ENCODE assay signal across 28 mouse cellular contexts in genomic region chr17:55416519-55416918, GRCm38 (mm10). TPM values are rescaled to one million over a fixed set of nuclear protein-coding genes. Genes with fewer than 3 reads are reported as not detected.
A peak's percentile ranks its signal among the peaks of the same experiment; 100 is the strongest.
DNase-seq lines count a peak whose midpoint lies in the region; ATAC-seq and TF ChIP-seq lines count a peak whose summit lies in the region.
"Had no signal": no experiment of that assay in that cellular context is flagged by ENCODE, and none has a peak within 500 bp of the region (broad histone marks: within the 10 kb centered on the region; RNA-seq: fewer than 3 reads in every experiment).

No protein-coding gene starts in this region.

- no peaks in the 10 kb centered on the region for H3K27me3 ChIP-seq in CH12.LX (replicated peaks)
- H3K27me3 ChIP-seq: embryonic facial prominence, embryonic 13.5 days; embryonic facial prominence, embryonic 15.5 days; forebrain, embryonic 12.5 days; Patski had no signal

- H3K9me3 ChIP-seq in CH12.LX (replicated peaks; ENCODE audit: low read length) = no peaks in the 10 kb centered on the region
- H3K9me3 ChIP-seq: embryonic facial prominence, embryonic 13.5 days; embryonic facial prominence, embryonic 15.5 days; forebrain, embryonic 10.5 days; forebrain, embryonic 12.5 days had no signal

- no peaks in the 10 kb centered on the region for H3K79me2 ChIP-seq in CH12.LX (replicated peaks; ENCODE audit: control insufficient read depth, extremely low read depth, insufficient read depth, poor library complexity, severe bottlenecking)

- H3K27ac ChIP-seq in CH12.LX (ENCODE audit: insufficient read depth, low read depth) = no peak overlapping the region
- H3K27ac ChIP-seq: embryonic facial prominence, embryonic 13.5 days; embryonic facial prominence, embryonic 15.5 days; forebrain, embryonic 10.5 days; forebrain, embryonic 12.5 days had no signal

- H3K4me3 ChIP-seq in CH12.LX (replicated peaks in 1 of 3; ENCODE audit: low read depth in 2 of 3, low read length in 2 of 3, poor library complexity in 1 of 3) = no peak overlapping the region
- H3K4me3 ChIP-seq: embryonic facial prominence, embryonic 13.5 days; embryonic facial prominence, embryonic 15.5 days; erythroblast, embryonic 14.5 days; forebrain, embryonic 10.5 days; forebrain, embryonic 12.5 days had no signal

- TF ChIP-seq RAD21 in CH12.LX (IDR thresholded peaks at IDR 0.05; ENCODE audit: low read depth, low read length) = no peak

- TF ChIP-seq CTCF in CH12.LX (conservative IDR thresholded peaks at IDR 0.05 in 1 of 2, IDR thresholded peaks at IDR 0.05 in 1 of 2; ENCODE audit: low read depth in 2 of 2, low read length in 2 of 2) = no peak

- TF ChIP-seq POLR2A in CH12.LX (IDR thresholded peaks at IDR 0.05; ENCODE audit: low read depth, low read length) = no peak

- H3K36me3 ChIP-seq in CH12.LX (replicated peaks in 1 of 2; ENCODE audit: control insufficient read depth in 1 of 2, insufficient read depth in 1 of 2, low read length in 1 of 2) = no peaks in the 10 kb centered on the region
- H3K36me3 ChIP-seq: embryonic facial prominence, embryonic 13.5 days; embryonic facial prominence, embryonic 15.5 days; forebrain, embryonic 10.5 days; forebrain, embryonic 12.5 days had no signal

- H3K4me1 ChIP-seq in CH12.LX (ENCODE audit: control insufficient read depth in 1 of 2, insufficient read depth in 2 of 2) = peaks cover 0 to 6% of the 10 kb centered on the region in 2 experiments; a peak in 1 of 4 replicates
- H3K4me1 ChIP-seq: embryonic facial prominence, embryonic 13.5 days; embryonic facial prominence, embryonic 15.5 days; forebrain, embryonic 10.5 days; forebrain, embryonic 12.5 days had no signal

- peak; percentile 65 for ATAC-seq in frontal cortex, adult (ENCODE audit: low TSS enrichment)
- ATAC-seq: activated CD4-positive, CD25-positive, alpha-beta regulatory T cell, adult 4 months; CD4-positive, CD25-positive, alpha-beta regulatory T cell, adult 4 months; forebrain, embryonic 14.5 days; forebrain, embryonic 16.5 days; Patski had no signal

- dilution Hi-C loops in CH12.LX (cut with MboI; ENCODE audit: extremely low pct_ligation_motif_present, extremely low pct_unique_long_range_greater_than_20kb, low sequenced_read_pairs) = no loop called here

- no peak for DNase-seq in frontal cortex, postnatal 14 days (ENCODE audit: low spot score in 2 of 2)
- DNase-seq in CH12.LX (ENCODE audit: extremely low read depth) = peak; percentile 13
- peak; percentile 4 for DNase-seq in brain, adult 2 months (ENCODE audit: low read depth, low spot score)
- DNase-seq in layer of hippocampus, adult 9-10 months (ENCODE audit: low spot score) = no peak
- DNase-seq: adrenal gland, adult 8-10 months; adrenal gland, postnatal 14 days; adrenal gland, postnatal 36 days; B cell, adult 2 months; cerebellum, adult 11 months; cerebellum, adult 18-20 months; cerebellum, adult 8-10 months; cerebellum, adult 9-11 months; cerebellum, postnatal 14 days; cerebellum, postnatal 36 days; embryo, embryonic 11 days had no signal

- TF ChIP-seq EP300 in CH12.LX (IDR thresholded peaks at IDR 0.05; ENCODE audit: low read length) = no peak

- H3K9ac ChIP-seq in CH12.LX (ENCODE audit: insufficient read depth, low read depth) = no peak overlapping the region
- H3K9ac ChIP-seq: embryonic facial prominence, embryonic 13.5 days; embryonic facial prominence, embryonic 15.5 days; forebrain, embryonic 12.5 days had no signal

- in situ Hi-C loops in CH12.LX (cut with MboI; ENCODE audit: low pct_ligation_motif_present, low pct_unique_long_range_greater_than_20kb, low sequenced_read_pairs) = no loop called here

- H3K4me2 ChIP-seq in CH12.LX (ENCODE audit: insufficient read depth, low read depth, poor library complexity, severe bottlenecking) = no peak overlapping the region
- H3K4me2 ChIP-seq: embryonic facial prominence, embryonic 13.5 days; embryonic facial prominence, embryonic 15.5 days; forebrain, embryonic 12.5 days had no signal

TF ChIP-seq in CH12.LX, 34 proteins besides CTCF, POLR2A, EP300 and RAD21:
- TF ChIP-seq ZKSCAN1 (IDR thresholded peaks at IDR 0.05; ENCODE audit: borderline replicate concordance, low read depth, low read length) (no peak), MAFK (IDR thresholded peaks at IDR 0.05; ENCODE audit: insufficient replicate concordance, low read length) (peak; percentile 82), RCOR1 (conservative IDR thresholded peaks at IDR 0.05; ENCODE audit: low read depth, low read length) (no peak)

RNA-seq across cellular contexts. Expression of gene St6gal2, which starts 28.7 kb away (rescaled TPM):
- total RNA-seq in CH12.LX (2012; rRNA removed) (not detected in 2 replicates), CH12.LX (2014; rRNA removed) (not detected in 2 replicates)
- not detected in 2 replicates for polyA plus RNA-seq in CH12.LX (2012; ENCODE audit: insufficient read length, low read depth)
- total RNA-seq: adrenal gland, adult 18-20 months; common myeloid progenitor, adult 5-6 weeks had no signal
- polyA plus RNA-seq: activated CD4-positive, CD25-positive, alpha-beta regulatory T cell, adult 4 months; CD4-positive, CD25-positive, alpha-beta regulatory T cell, adult 4 months; erythroblast, embryonic 14.5 days; Patski had no signal

Comparison
In these comparisons a context has a peak if more than half of its experiments do, and no peak if none do; other contexts are left out.
1. DNase-seq: peak in CH12.LX (single experiment) and brain, adult 2 months (single experiment); none in frontal cortex, postnatal 14 days (0 of 2) and layer of hippocampus, adult 9-10 months (single experiment).